Mouse (Mus musculus): ENCODE results near the gene Rgs6. TPM values are rescaled to one million over a fixed set of nuclear protein-coding genes. Genes with fewer than 3 reads are reported as not detected.
A peak's percentile ranks its signal among the peaks of the same experiment; 100 is the strongest.

The Rgs6 gene
- polyA plus RNA-seq, 1 experiment from 2014 or later, result 0.36 TPM

DNA sequence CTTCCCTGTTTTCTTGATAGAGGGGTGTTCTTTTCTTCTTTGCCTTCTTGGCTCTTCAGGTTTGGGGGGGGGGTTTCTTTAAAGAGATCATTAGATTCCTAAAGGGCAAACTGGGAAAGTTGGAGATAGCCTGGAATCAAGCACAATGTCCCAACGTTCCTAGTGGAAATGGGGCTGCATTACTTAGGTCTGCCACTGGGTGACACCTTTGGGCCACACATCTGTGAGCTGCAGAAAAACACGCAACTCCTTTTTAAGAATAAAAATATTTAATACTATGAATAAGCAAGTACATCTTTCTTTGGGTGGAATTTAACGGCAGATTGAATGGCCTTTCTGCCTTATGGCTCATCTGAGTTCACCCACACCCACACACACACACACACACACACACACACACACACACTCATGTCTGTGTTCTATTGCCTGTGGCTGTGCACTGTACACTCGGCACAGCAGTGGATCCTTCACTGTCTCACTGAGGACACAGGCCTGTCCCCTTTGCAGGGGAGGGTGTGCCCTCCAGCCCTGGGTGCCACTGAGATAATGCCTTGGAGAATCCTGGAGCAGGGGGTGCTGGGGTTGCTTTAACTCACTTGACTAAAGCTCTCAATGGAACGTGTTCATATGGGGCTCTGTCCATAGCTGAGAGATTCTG lies 526.4 kb downstream of the Rgs6 start:
- Histone ChIP-seq H3K36me3 (no peaks in the 10 kb centered on the region), H3K9me3 (replicated peaks) (no peaks in the 10 kb centered on the region), H3K4me1 (replicated peaks) (peaks cover 44% of the 10 kb centered on the region), H3K27me3 (no peaks in the 10 kb centered on the region), H3K4me3 (replicated peaks) (no peak overlapping the region), H3K9ac (0 out of 2 replicates have a peak overlapping the region, but pooled peaks have one; percentile 30), H3K4me2 (no peak overlapping the region), H3K27ac (0 out of 2 replicates have a peak overlapping the region, but pooled peaks have one; percentile 84)
- ATAC-seq (ENCODE audit: low read depth) (no peak), DNase-seq (peak; percentile 36)
- 40% methylated on average over 5 of the region's 5 CpGs for WGBS (ENCODE audit: insufficient replicate concordance)

DNA sequence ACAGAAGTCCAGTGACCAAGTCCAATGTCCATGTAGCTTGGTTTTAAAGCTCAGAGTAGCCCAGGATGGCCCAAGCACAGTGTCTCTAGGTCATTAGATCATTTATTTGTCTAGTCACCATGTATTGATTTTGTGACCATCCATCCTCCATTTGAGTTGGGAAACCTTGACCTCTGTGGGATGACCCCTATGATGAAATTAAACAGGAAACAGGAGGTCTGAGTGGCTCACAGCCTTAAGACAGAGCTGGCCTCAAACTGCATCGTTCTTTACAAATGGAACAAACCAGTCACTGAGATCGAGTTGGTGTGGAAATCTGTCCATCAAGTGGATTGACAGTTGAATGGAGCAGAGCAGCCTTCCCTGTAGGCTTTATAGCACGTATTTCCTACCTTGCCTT lies 536.0 kb downstream of the Rgs6 start:
- H3K27ac ChIP-seq, result no peak overlapping the region; the same call in 1 of the 2 replicates
- peaks cover 21% of the 10 kb centered on the region; the same call in 1 of the 2 replicates for H3K4me1 ChIP-seq (replicated peaks)
- H3K4me3 ChIP-seq (replicated peaks), result no peak overlapping the region
- no peaks in the 10 kb centered on the region for H3K9me3 ChIP-seq (replicated peaks)
- 0 out of 2 replicates have a peak, but pooled peaks cover 8% of the 10 kb centered on the region for H3K27me3 ChIP-seq
- no peak overlapping the region for H3K4me2 ChIP-seq
- H3K9ac ChIP-seq, result no peak overlapping the region
- H3K36me3 ChIP-seq, result no peaks in the 10 kb centered on the region
- 23% methylated on average over 3 of the region's 3 CpGs for WGBS (ENCODE audit: insufficient replicate concordance)
- DNase-seq, result no peak
- peak; percentile 48 for ATAC-seq (ENCODE audit: low read depth)

DNA sequence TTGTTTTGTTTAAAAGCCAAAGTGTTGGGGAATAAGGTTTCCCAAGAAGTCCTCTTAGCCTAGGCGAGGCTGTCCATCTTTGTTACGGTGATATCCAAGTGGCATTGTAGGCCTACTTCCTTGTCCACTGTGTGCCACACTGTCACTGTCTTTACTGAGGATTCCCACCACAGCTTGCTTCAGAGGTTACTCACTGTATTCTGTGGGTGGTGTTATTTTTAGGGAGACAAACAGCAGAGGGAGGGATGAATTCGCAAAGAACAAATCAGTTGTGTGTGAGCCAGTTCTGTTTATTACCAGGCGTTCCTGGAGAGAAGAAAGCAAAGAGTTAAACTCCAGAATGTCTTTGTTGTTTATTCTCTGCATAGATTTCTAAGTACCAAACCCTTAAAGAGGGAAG lies 537.2 kb downstream of the Rgs6 start:
- WGBS (ENCODE audit: insufficient replicate concordance), result 76% methylated on average over 4 of the region's 4 CpGs
- no peak for ATAC-seq (ENCODE audit: low read depth)
- Histone ChIP-seq H3K27me3 (0 out of 2 replicates have a peak, but pooled peaks cover 8% of the 10 kb centered on the region), H3K36me3 (no peaks in the 10 kb centered on the region), H3K9ac (no peak overlapping the region), H3K9me3 (replicated peaks) (no peaks in the 10 kb centered on the region), H3K4me1 (replicated peaks) (peaks cover 21% of the 10 kb centered on the region; the same call in 1 of the 2 replicates), H3K4me3 (replicated peaks) (no peak overlapping the region), H3K27ac (no peak overlapping the region), H3K4me2 (no peak overlapping the region)
- DNase-seq, result no peak

DNA sequence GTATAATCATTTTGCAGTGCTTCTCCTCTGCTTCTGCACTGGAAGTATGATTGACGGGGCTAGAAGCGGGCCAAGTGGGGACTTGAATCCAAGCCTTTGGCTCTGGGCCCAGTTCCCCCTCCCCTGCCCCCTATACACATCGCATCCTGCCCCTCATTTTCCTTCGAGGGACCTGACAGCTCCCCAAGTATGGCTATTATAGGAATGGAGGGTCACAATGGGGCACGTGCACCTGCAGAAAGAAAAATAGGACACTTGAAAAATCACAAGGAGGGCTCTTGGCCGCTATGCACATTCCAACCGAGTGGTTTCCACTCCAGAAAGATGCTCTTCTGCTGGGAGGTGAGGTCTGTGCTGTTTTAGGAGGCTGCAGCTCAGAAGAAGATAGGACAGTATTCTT lies 538.8 kb downstream of the Rgs6 start:
- H3K4me2 ChIP-seq, result no peak overlapping the region
- H3K36me3 ChIP-seq, result no peaks in the 10 kb centered on the region
- no peak overlapping the region for H3K9ac ChIP-seq
- H3K27ac ChIP-seq, result no peak overlapping the region
- ATAC-seq (ENCODE audit: low read depth), result no peak
- H3K9me3 ChIP-seq (replicated peaks), result no peaks in the 10 kb centered on the region
- WGBS (ENCODE audit: insufficient replicate concordance), result 63% methylated on average over 7 of the region's 7 CpGs
- 0 out of 2 replicates have a peak, but pooled peaks cover 8% of the 10 kb centered on the region for H3K27me3 ChIP-seq
- peaks cover 21% of the 10 kb centered on the region; the same call in 1 of the 2 replicates for H3K4me1 ChIP-seq (replicated peaks)
- no peak overlapping the region for H3K4me3 ChIP-seq (replicated peaks)
- DNase-seq, result no peak

DNA sequence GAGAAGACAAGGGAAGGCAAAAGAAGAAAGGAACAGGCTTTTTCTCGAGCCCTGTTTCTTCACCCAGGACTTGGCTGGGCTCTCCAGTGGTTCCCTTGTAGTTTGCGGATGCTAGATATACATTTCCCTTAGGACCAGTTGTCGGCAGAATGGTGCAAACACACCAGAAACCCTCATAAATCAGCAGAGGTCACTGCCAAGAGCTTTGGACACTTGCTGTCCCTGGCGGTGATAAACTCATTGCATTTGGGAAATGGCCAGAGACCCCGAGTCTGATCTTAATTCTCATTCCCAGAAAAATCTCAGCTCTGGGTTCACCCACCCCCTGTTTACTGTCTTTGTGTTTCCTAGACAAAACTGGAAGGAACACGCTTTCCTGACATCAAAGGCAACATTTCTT lies 539.9 kb downstream of the Rgs6 start:
- 50% methylated on average over 6 of the region's 6 CpGs for WGBS (ENCODE audit: insufficient replicate concordance)
- no peak for DNase-seq
- no peak overlapping the region for H3K27ac ChIP-seq

DNA sequence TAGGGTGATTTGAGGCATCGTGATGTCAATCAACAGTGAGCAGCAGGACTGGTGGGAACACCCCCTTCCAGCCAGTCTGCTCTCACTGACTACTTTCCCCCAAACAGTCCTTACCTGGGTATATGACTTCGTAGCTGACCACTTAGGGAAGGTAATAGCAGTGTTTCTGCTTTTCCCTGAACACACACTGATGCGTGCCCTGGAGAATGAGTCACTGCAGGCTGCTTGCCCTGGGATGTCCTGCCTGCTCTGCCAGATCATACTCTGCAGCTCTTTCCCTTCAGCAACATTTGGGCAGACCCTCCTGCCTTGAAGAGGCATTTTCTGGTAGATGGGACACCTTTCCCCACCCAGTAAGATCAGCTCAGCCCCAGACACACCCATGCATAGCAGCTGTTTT lies 540.5 kb downstream of the Rgs6 start:
- no peak overlapping the region for H3K4me2 ChIP-seq
- DNase-seq (no peak), ATAC-seq (ENCODE audit: low read depth) (no peak)
- no peak overlapping the region for H3K4me3 ChIP-seq (replicated peaks)
- H3K36me3 ChIP-seq, result no peaks in the 10 kb centered on the region
- no peaks in the 10 kb centered on the region for H3K9me3 ChIP-seq (replicated peaks)
- H3K4me1 ChIP-seq (replicated peaks), result peaks cover 21% of the 10 kb centered on the region; the same call in 1 of the 2 replicates
- no peak overlapping the region for H3K27ac ChIP-seq
- H3K9ac ChIP-seq, result no peak overlapping the region
- 57% methylated on average over 2 of the region's 3 CpGs for WGBS (ENCODE audit: insufficient replicate concordance)
- peaks cover 8% of the 10 kb centered on the region; the same call in 1 of the 2 replicates for H3K27me3 ChIP-seq

More for the DNA sequence above, 539.9 kb downstream of the Rgs6 start:
- H3K27me3 ChIP-seq, result 0 out of 2 replicates have a peak, but pooled peaks cover 8% of the 10 kb centered on the region
- H3K4me1 ChIP-seq (replicated peaks), result peaks cover 21% of the 10 kb centered on the region; the same call in 1 of the 2 replicates
- H3K4me2 ChIP-seq, result no peak overlapping the region
- H3K36me3 ChIP-seq, result no peaks in the 10 kb centered on the region
- H3K9ac ChIP-seq, result no peak overlapping the region
- H3K9me3 ChIP-seq (replicated peaks), result no peaks in the 10 kb centered on the region
- no peak for ATAC-seq (ENCODE audit: low read depth)
- no peak overlapping the region for H3K4me3 ChIP-seq (replicated peaks)

DNA sequence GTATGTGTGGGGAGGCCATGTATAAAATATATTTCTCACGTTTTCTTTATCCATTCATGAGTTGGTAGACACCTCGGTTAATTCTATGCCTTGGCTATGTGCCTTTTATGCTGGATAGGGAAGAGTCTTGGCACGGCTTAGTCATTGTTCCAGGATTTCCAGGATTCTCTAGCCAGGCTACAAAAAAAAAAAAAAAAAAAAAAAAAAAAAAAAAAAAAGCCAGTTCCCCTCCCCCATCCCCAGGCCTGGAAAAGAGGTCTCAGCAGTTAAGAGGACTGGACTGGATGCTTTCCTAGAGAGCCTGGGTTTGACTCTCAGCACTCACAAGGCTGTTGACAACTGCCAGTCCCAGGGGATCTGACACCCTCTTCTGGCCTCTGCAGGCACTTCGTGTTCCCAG lies 543.3 kb downstream of the Rgs6 start:
- WGBS (ENCODE audit: insufficient replicate concordance), result 64% methylated on average over 4 of the region's 4 CpGs
- DNase-seq, result no peak
- Histone ChIP-seq H3K4me1 (replicated peaks) (0 out of 2 replicates have a peak, but pooled peaks cover 11% of the 10 kb centered on the region), H3K4me2 (no peak overlapping the region), H3K36me3 (no peaks in the 10 kb centered on the region), H3K27ac (no peak overlapping the region), H3K9me3 (replicated peaks) (no peaks in the 10 kb centered on the region), H3K9ac (no peak overlapping the region), H3K27me3 (peaks cover 14% of the 10 kb centered on the region; the same call in 1 of the 2 replicates), H3K4me3 (replicated peaks) (no peak overlapping the region)
- ATAC-seq (ENCODE audit: low read depth), result no peak

DNA sequence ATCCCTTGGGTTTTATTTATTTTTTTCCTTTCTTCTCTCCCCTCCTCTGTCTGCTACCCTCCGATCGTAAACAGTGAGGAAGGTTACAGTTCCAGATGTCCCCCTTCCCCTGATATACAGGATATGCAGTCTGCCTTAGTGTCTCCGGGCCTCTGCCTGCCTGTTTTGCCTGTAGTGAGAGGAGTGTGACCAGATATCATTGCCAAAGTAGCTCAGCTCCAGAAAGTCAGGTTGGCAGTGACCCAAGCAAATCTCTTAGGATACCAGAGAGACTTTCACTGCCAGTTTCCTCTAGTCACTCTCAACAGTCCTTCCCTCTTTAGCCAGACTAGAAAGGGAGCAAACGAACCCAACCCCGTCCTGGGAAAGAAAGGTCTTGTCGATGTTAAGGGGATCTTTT lies 545.7 kb downstream of the Rgs6 start:
- no peak for ATAC-seq (ENCODE audit: low read depth)
- Histone ChIP-seq H3K9ac (no peak overlapping the region), H3K36me3 (no peaks in the 10 kb centered on the region), H3K27ac (no peak overlapping the region; the same call in 1 of the 2 replicates), H3K27me3 (peaks cover 6% of the 10 kb centered on the region; the same call in 1 of the 2 replicates), H3K4me1 (replicated peaks) (no peaks in the 10 kb centered on the region), H3K4me2 (no peak overlapping the region), H3K9me3 (replicated peaks) (no peaks in the 10 kb centered on the region), H3K4me3 (replicated peaks) (no peak overlapping the region)
- no peak for DNase-seq
- WGBS (ENCODE audit: insufficient replicate concordance), result 66% methylated on average over 6 of the region's 6 CpGs

DNA sequence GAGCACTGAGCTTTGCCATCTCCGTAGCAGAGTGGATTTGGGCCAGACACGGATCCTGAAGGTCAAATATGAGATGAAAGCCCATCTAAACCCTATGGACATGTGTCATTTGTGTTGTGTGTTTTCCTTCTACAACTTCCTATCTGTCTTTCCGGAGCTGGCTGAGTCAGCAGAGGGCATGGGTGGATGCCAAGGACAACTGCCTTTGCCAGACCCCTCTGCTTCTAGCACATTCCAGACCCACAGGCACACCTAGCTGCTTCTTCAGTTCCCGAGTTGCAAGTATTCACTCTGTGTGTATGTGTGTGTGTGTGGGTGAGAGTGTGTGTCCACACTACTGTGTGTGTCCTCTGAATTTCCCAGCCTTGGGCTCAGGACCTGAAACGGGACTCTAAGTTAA lies 547.9 kb downstream of the Rgs6 start:
- peaks cover 6% of the 10 kb centered on the region; the same call in 1 of the 2 replicates for H3K27me3 ChIP-seq
- H3K4me2 ChIP-seq, result no peak overlapping the region
- H3K9ac ChIP-seq, result no peak overlapping the region
- no peaks in the 10 kb centered on the region for H3K36me3 ChIP-seq
- H3K27ac ChIP-seq, result no peak overlapping the region
- no peak for ATAC-seq (ENCODE audit: low read depth)
- H3K9me3 ChIP-seq (replicated peaks), result no peaks in the 10 kb centered on the region
- no peak overlapping the region for H3K4me3 ChIP-seq (replicated peaks)
- no peak for DNase-seq
- H3K4me1 ChIP-seq (replicated peaks), result peaks cover 10% of the 10 kb centered on the region
- whole genome bisulfite sequencing (ENCODE audit: insufficient replicate concordance), result 51% methylated on average over 5 of the region's 5 CpGs

DNA sequence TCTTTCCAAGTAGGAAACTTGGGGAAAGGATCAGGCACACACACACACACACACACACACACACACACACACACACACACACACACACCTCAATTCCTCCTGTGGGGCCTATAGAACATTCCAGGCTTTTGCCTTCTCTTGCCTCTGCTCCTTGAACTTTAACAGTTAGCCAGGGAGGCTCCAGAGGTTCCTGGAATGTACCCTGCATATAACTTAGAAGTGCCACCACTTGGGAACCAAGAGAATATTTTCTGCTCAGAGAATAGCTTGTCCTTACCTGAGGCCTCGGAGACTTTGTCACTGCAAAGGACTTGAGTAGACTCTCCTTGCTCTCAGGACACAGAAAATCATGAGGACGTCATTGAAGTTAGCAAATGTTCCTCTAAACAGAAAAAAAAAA lies 548.4 kb downstream of the Rgs6 start:
- Histone ChIP-seq H3K4me2 (no peak overlapping the region), H3K4me3 (replicated peaks) (no peak overlapping the region), H3K9ac (no peak overlapping the region), H3K27ac (no peak overlapping the region), H3K4me1 (replicated peaks) (peaks cover 14% of the 10 kb centered on the region), H3K27me3 (peaks cover 6% of the 10 kb centered on the region; the same call in 1 of the 2 replicates), H3K36me3 (no peaks in the 10 kb centered on the region), H3K9me3 (replicated peaks) (no peaks in the 10 kb centered on the region)
- 65% methylated on average over 2 of the region's 2 CpGs for WGBS (ENCODE audit: insufficient replicate concordance)
- ATAC-seq (ENCODE audit: low read depth) (no peak), DNase-seq (no peak)

DNA sequence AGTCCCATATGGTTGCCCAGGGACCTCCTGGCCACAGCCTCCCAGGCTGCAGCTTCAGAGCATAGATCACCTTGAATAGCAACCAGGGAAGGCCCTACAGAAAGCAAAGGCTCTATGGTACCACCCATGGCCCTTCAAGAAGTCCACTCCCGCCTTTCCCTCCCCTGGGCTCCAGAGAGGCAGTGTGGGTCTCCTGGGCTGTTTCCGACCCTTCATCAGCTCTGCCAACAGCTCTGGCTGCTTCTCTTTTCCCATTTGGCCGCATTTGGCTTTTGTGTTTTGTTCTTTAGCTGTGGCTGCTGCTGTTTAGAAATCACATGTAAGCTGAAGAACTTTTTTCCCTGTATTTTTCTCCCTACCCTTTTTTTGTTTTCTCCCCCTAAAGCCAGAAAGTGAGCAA lies 548.9 kb downstream of the Rgs6 start:
- no peak overlapping the region for H3K27ac ChIP-seq
- no peaks in the 10 kb centered on the region for H3K36me3 ChIP-seq
- no peak overlapping the region for H3K4me3 ChIP-seq (replicated peaks)
- WGBS (ENCODE audit: insufficient replicate concordance), result 60% methylated on average over 3 of the region's 3 CpGs
- DNase-seq (no peak), ATAC-seq (ENCODE audit: low read depth) (no peak)
- H3K27me3 ChIP-seq, result peaks cover 6% of the 10 kb centered on the region; the same call in 1 of the 2 replicates
- peaks cover 19% of the 10 kb centered on the region for H3K4me1 ChIP-seq (replicated peaks)
- no peaks in the 10 kb centered on the region for H3K9me3 ChIP-seq (replicated peaks)
- H3K9ac ChIP-seq, result no peak overlapping the region
- no peak overlapping the region for H3K4me2 ChIP-seq
